Mouse (Mus musculus) left cerebral cortex, adult 18-20 months (tissue): ENCODE results near the gene Cbx7. TPM values are rescaled to one million over a fixed set of nuclear protein-coding genes. Genes with fewer than 3 reads are reported as not detected.

ENCODE experiments used
- microRNA-seq, 2 experiments: library from miRNA; unstranded; fragments of <30 nt; microRNA quantifications; one replicate each; pipeline ENCODE4 v1.2.0; 2021
- total RNA-seq, 2 experiments: library from RNA; stranded (reverse); gene quantifications; 2 replicates each; pipeline ENCODE4 v1.2.3; 2021

Cbx7 gene
- total RNA-seq, 2 experiments from 2014 or later, result 59.6 to 61.7 TPM

Small RNAs within 50 kb of the gene (microRNA-seq; reads per million reads assigned to microRNA genes)
- gene Mir7213, result 2.2 to 3.6 reads per million in 2 experiments

Other genes with a start within 250 kb of the Cbx7 start
- 10 to 100 TPM; 46.7 to 49.4 TPM for gene Sun2, start 228.6 kb downstream of the Cbx7 start, total RNA-seq
- 10 to 100 TPM; 53.0 to 56.9 TPM for gene Dnal4, start 193.3 kb downstream of the Cbx7 start, total RNA-seq
- 100 to 1,000 TPM; 691 to 759 TPM for gene Nptxr, start 166.4 kb downstream of the Cbx7 start, total RNA-seq
- gene Npcd, start 136.9 kb downstream of the Cbx7 start, total RNA-seq, result 10 to 100 TPM in 1 of 2 experiments, 1 to 10 TPM in 1; 6.8 to 28.8 TPM
- gene Cbx6, start 136.4 kb downstream of the Cbx7 start, total RNA-seq, result 100 to 1,000 TPM; 323 TPM
- gene Apobec3, start 79.5 kb downstream of the Cbx7 start, total RNA-seq, result 1 to 10 TPM; 4.3 to 5.0 TPM
- gene Pdgfb, start 43.9 kb upstream of the Cbx7 start, total RNA-seq, result 10 to 100 TPM; 28.5 to 37.6 TPM
- gene Syngr1, start 120.2 kb upstream of the Cbx7 start, total RNA-seq, result 100 to 1,000 TPM; 421 to 438 TPM
- gene Rpl3, start 120.7 kb upstream of the Cbx7 start, total RNA-seq, result 100 to 1,000 TPM; 526 to 554 TPM
- 10 to 100 TPM; 23.8 to 25.7 TPM for gene Tab1, start 162.0 kb upstream of the Cbx7 start, total RNA-seq
- gene Mgat3, start 202.6 kb upstream of the Cbx7 start, total RNA-seq, result 100 to 1,000 TPM; 124 TPM